Mouse (Mus musculus) heart, embryonic 13.5 days (tissue): ENCODE data around the gene Olfr640. TPM values are rescaled to one million over a fixed set of nuclear protein-coding genes. Genes with fewer than 3 reads are reported as not detected.

Experiments used
- ATAC-seq: fragments of 200-750 bp; cut with Nextera tagmentation; 2 replicates; pipeline ENCODE4 v1.8.0; 2017; ENCODE audit warnings: moderate TSS enrichment; ENCODE audit not compliant: insufficient number of reproducible peaks, low FRiP score, low TSS enrichment; ENCODE audit errors: extremely low read depth
- H3K27ac ChIP-seq: fragments of 300-500 bp; sonication (generic); replicated peaks from 2 replicates; pipeline ENCODE4 v1.5.1; 2015; ENCODE audit warnings: moderate library complexity, mild to moderate bottlenecking, inconsistent platforms
- H3K27me3 ChIP-seq: fragments of 300-500 bp; sonication (generic); replicated peaks from 2 replicates; pipeline ENCODE4 v1.6.1; 2015; ENCODE audit warnings: mild to moderate bottlenecking, inconsistent platforms
- H3K36me3 ChIP-seq: fragments of 300-500 bp; sonication (generic); 2 replicates; pipeline ENCODE4 v1.6.1; 2015; ENCODE audit warnings: mild to moderate bottlenecking, inconsistent platforms
- H3K4me1 ChIP-seq: fragments of 300-500 bp; sonication (generic); 2 replicates; pipeline ENCODE4 v1.6.1; 2015; ENCODE audit warnings: inconsistent platforms
- H3K4me2 ChIP-seq: fragments of 300-500 bp; sonication (generic); 2 replicates; pipeline ENCODE4 v1.6.1; 2015; ENCODE audit warnings: inconsistent platforms, mild to moderate bottlenecking, moderate library complexity
- H3K4me3 ChIP-seq: fragments of 300-500 bp; sonication (generic); 2 replicates; pipeline ENCODE4 v1.5.1; 2015; ENCODE audit warnings: moderate library complexity, mild to moderate bottlenecking, inconsistent platforms
- H3K9ac ChIP-seq: fragments of 300-500 bp; sonication (generic); 2 replicates; pipeline ENCODE4 v1.6.1; 2015; ENCODE audit warnings: inconsistent platforms, mild to moderate bottlenecking, moderate library complexity
- H3K9me3 ChIP-seq: fragments of 300-500 bp; sonication (generic); 2 replicates; pipeline ENCODE4 v1.6.1; 2016; ENCODE audit warnings: inconsistent platforms
- WGBS: fragments of 180-500 bp; shearing (Covaris S2); methylation state at CpG from one replicate; pipeline ENCODE4 v1.1.7; 2015; ENCODE audit warnings: mixed read lengths; 5-methylcytosine and 5-hydroxymethylcytosine counted together
- polyA plus RNA-seq: library from polyadenylated mRNA; unstranded; fragments of >200 nt; fragmentation: Nextera tagmentation; extraction: Ambion mirVana; gene quantifications from 2 replicates; pipeline ENCODE4 v1.2.1, GENCODE M21; 2015

The Olfr640 gene
- polyA plus RNA-seq, 1 experiment from 2014 or later: not detected

DNA sequence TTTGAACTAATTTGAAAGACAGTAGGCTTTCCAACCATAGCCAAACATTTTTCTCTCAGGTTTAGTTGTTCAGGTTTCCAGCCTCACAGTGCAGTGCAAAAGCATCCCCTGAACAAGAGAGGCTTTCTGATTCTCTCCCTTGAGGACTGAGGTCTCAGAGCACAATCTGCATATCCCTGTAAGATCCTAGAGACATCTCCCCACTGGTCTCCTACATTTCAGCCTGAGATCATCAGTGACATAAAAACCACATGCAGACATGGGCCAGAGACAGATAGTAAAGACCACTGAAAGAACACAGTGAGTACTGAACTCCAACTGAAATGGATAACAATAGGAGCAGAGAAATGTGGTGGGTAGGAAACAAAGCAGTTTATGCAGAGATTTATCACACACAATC, 26.9 kb downstream of the Olfr640 start, which contains the start of gene Olfr638:
Gene Olfr638 (plus strand): TSS at position 301 of the 400 bp plus-strand sequence.
- Histone ChIP-seq H3K4me3 (no peak within 1 kb of the TSS), H3K9me3 (no peaks in the 10 kb centered on the region), H3K4me1 (no peaks in the 10 kb centered on the region), H3K36me3 (no peaks in the 10 kb centered on the region), H3K4me2 (no peak within 1 kb of the TSS), H3K27ac (no peak within 1 kb of the TSS), H3K27me3 (no peaks in the 10 kb centered on the region), H3K9ac (no peak within 1 kb of the TSS)
- ATAC-seq: no peak

DNA sequence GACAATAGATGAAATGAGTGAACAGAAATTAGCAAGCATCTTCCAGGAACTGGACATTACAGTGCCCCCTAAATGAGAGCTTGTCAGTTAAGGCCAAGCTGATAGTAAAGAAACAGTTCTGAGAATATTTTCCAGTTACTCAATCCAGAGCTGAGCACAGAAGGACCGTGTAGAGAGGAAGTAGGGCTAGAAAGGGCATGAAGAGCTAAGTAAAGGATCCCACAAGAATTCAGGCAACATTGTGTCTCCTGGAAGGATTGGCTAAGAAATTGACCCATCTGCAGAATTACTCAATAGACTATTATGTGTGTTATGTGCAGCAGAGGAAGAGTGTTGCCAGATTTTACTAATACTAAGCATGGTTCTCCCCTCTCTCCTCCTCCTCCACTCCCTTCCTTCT, 53.6 kb downstream of the Olfr640 start:
- Histone ChIP-seq H3K27ac (no peak overlapping the region), H3K9me3 (no peaks in the 10 kb centered on the region), H3K36me3 (no peaks in the 10 kb centered on the region), H3K4me2 (no peak overlapping the region), H3K4me1 (no peaks in the 10 kb centered on the region), H3K27me3 (no peaks in the 10 kb centered on the region), H3K9ac (no peak overlapping the region), H3K4me3 (no peak overlapping the region)
- 50% methylated on average over 1 of the region's 1 CpGs for WGBS
- ATAC-seq: no peak

DNA sequence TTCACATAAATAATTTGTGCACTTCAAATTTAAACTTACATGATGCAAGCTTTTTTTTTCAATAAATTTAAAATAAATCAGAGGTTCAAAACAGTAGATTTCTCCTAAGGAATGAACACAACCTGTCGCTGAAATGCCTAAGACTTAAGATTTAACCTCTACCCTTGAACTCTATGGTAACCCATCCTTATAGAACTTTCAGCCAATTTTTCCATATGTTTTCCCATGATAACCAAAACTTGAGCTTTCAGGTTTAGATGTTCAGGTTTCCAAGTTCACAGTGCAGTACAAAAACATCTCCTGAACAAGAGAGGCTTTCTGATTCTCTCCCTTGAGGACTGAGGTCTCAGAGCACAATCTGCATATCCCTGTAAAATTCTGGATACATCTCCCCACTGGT, 54.5 kb downstream of the Olfr640 start, which contains the start of gene Olfr635:
Gene Olfr635 (plus strand): TSS at position 301 of the 400 bp plus-strand sequence.
- WGBS: 55% methylated on average over 1 of the region's 1 CpGs
- Histone ChIP-seq H3K4me3 (no peak within 1 kb of the TSS), H3K27me3 (no peaks in the 10 kb centered on the region), H3K9me3 (no peaks in the 10 kb centered on the region), H3K27ac (no peak within 1 kb of the TSS), H3K4me2 (no peak within 1 kb of the TSS), H3K36me3 (no peaks in the 10 kb centered on the region), H3K4me1 (no peaks in the 10 kb centered on the region), H3K9ac (no peak within 1 kb of the TSS)
- ATAC-seq: no peak

Other genes starting within 250 kb of the Olfr640 start
- not detected in 2 replicates for gene Olfr68, start 245.9 kb downstream of the Olfr640 start, polyA plus RNA-seq
- not detected in 2 replicates for gene Olfr67, start 233.8 kb downstream of the Olfr640 start, polyA plus RNA-seq
- gene Hbb-bt, start 211.6 kb downstream of the Olfr640 start, polyA plus RNA-seq: 7,919 and 10,944 TPM in 2 replicates
- gene Hbb-bs, start 197.5 kb downstream of the Olfr640 start, polyA plus RNA-seq: 15,930 and 21,711 TPM in 2 replicates
- gene Hbb-bh2, start 185.1 kb downstream of the Olfr640 start, polyA plus RNA-seq: not detected in 2 replicates
- 230 and 536 TPM in 2 replicates for gene Hbb-bh1, start 182.4 kb downstream of the Olfr640 start, polyA plus RNA-seq
- 25,617 and 43,684 TPM in 2 replicates for gene Hbb-y, start 172.4 kb downstream of the Olfr640 start, polyA plus RNA-seq
- gene Olfr66, start 139.3 kb downstream of the Olfr640 start, polyA plus RNA-seq: not detected in 2 replicates
- not detected in 2 replicates for gene Olfr64, start 131.1 kb downstream of the Olfr640 start, polyA plus RNA-seq
- not detected in 2 replicates for gene Olfr65, start 122.1 kb downstream of the Olfr640 start, polyA plus RNA-seq
- gene Olfr631, start 96.7 kb downstream of the Olfr640 start, polyA plus RNA-seq: not detected in 2 replicates
- not detected in 2 replicates for gene Olfr632, start 91.2 kb downstream of the Olfr640 start, polyA plus RNA-seq
- not detected in 2 replicates for gene Olfr633, start 81.1 kb downstream of the Olfr640 start, polyA plus RNA-seq
- gene Olfr635, start 54.4 kb downstream of the Olfr640 start, polyA plus RNA-seq: not detected in 2 replicates
- gene Olfr638, start 26.8 kb downstream of the Olfr640 start, polyA plus RNA-seq: not detected in 2 replicates
- gene Olfr639, start 8.3 kb downstream of the Olfr640 start, polyA plus RNA-seq: not detected in 2 replicates
- gene Olfr641, start 9.9 kb upstream of the Olfr640 start, polyA plus RNA-seq: not detected in 2 replicates
- gene Olfr642, start 27.1 kb upstream of the Olfr640 start, polyA plus RNA-seq: not detected in 2 replicates
- gene 4930516K23Rik, start 35.9 kb upstream of the Olfr640 start, polyA plus RNA-seq: not detected in 2 replicates
- gene Olfr644, start 46.3 kb upstream of the Olfr640 start, polyA plus RNA-seq: not detected in 2 replicates
- gene Olfr645, start 59.9 kb upstream of the Olfr640 start, polyA plus RNA-seq: not detected in 2 replicates
- gene Olfr646, start 79.3 kb upstream of the Olfr640 start, polyA plus RNA-seq: not detected in 2 replicates
- gene Ubqln5, start 104.3 kb upstream of the Olfr640 start, polyA plus RNA-seq: not detected in 2 replicates
- not detected in 2 replicates for gene Olfr643, start 111.8 kb upstream of the Olfr640 start, polyA plus RNA-seq
- not detected in 2 replicates for gene Ubqln3, start 117.7 kb upstream of the Olfr640 start, polyA plus RNA-seq
- gene Ubqlnl, start 125.0 kb upstream of the Olfr640 start, polyA plus RNA-seq: not detected in 2 replicates
- not detected in 2 replicates for gene Olfm5, start 139.3 kb upstream of the Olfr640 start, polyA plus RNA-seq
- gene Olfr648, start 157.8 kb upstream of the Olfr640 start, polyA plus RNA-seq: 0.12 and 0.19 TPM in 2 replicates
- not detected in 2 replicates for gene Olfr649, start 170.4 kb upstream of the Olfr640 start, polyA plus RNA-seq
- gene Trim6, start 193.2 kb upstream of the Olfr640 start, polyA plus RNA-seq: 2.8 TPM in 2 replicates
- 2.1 and 2.4 TPM in 2 replicates for gene Trim34a, start 218.9 kb upstream of the Olfr640 start, polyA plus RNA-seq